Comparison of ENCODE assay signal across 8 mouse cellular contexts in the genomic region with DNA sequence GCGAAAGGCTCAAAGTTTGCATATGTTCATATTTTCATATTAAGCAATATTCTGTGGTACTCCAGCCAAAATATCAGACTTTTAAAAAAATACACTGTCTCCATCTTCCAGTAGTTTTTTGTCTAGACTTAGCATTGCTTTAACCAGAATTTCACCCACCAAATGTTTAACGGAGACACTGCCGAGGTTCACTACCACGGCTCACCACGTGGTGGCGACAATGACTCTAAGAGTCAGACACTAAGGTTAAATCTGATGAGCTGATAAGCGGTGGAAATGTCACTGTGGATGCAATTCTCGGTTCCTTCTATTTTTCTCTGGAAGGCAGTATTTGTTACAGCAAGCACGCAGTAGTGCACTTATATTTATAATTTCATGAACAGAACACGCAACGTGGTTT.
DNase-seq lines count a peak whose midpoint lies in the region; ATAC-seq and TF ChIP-seq lines count a peak whose summit lies in the region.

No protein-coding gene starts in this region.

- DNase-seq in midbrain, embryonic 10.5 days (ENCODE audit: low spot score) = peak; percentile 65
- peak; percentile 17 for DNase-seq in c-Kit-positive CD71-positive TER-119-negative erythroid progenitor cells, embryonic 14.5 days (ENCODE audit: low read depth)
- DNase-seq in kidney, postnatal 0 days (ENCODE audit: low spot score) = peak; percentile 70
- no peak for DNase-seq in liver, embryonic 14.5 days (ENCODE audit: low read depth in 3 of 3, low spot score in 3 of 3)
- DNase-seq in retina, postnatal 1 day = peak; percentile 75
- peak; percentile 91 for DNase-seq in thymus, postnatal 4 days

- no peaks in the 10 kb centered on the region for H3K4me1 ChIP-seq in midbrain, embryonic 10.5 days
- no peaks in the 10 kb centered on the region for H3K4me1 ChIP-seq in midbrain, embryonic 15.5 days
- H3K4me1 ChIP-seq in forebrain, embryonic 15.5 days = no peaks in the 10 kb centered on the region
- no peaks in the 10 kb centered on the region for H3K4me1 ChIP-seq in kidney, postnatal 0 days (replicated peaks; ENCODE audit: insufficient read depth, low read length)
- H3K4me1 ChIP-seq in liver, embryonic 14.5 days (replicated peaks; ENCODE audit: control insufficient read depth in 2 of 2, insufficient read depth in 2 of 2, low read length in 1 of 2) = no peaks in the 10 kb centered on the region

- H3K4me2 ChIP-seq in midbrain, embryonic 15.5 days = no peak overlapping the region
- no peak overlapping the region for H3K4me2 ChIP-seq in forebrain, embryonic 15.5 days (replicated peaks)
- no peak overlapping the region for H3K4me2 ChIP-seq in kidney, postnatal 0 days (ENCODE audit: low read length)
- no peak overlapping the region for H3K4me2 ChIP-seq in liver, embryonic 14.5 days (ENCODE audit: low read depth)

- H3K9ac ChIP-seq in midbrain, embryonic 15.5 days = no peak overlapping the region
- H3K9ac ChIP-seq in forebrain, embryonic 15.5 days (replicated peaks) = no peak overlapping the region
- H3K9ac ChIP-seq in kidney, postnatal 0 days (ENCODE audit: low read depth, low read length) = no peak overlapping the region
- H3K9ac ChIP-seq in liver, embryonic 14.5 days (replicated peaks) = no peak overlapping the region

- no peak for TF ChIP-seq EP300 in liver, embryonic 14.5 days (IDR thresholded peaks at IDR 0.05; ENCODE audit: low read depth)

- H3K27ac ChIP-seq in midbrain, embryonic 10.5 days (replicated peaks) = no peak overlapping the region
- no peak overlapping the region for H3K27ac ChIP-seq in midbrain, embryonic 15.5 days
- H3K27ac ChIP-seq in forebrain, embryonic 15.5 days (replicated peaks) = no peak overlapping the region
- H3K27ac ChIP-seq in kidney, postnatal 0 days = no peak overlapping the region
- H3K27ac ChIP-seq in liver, embryonic 14.5 days = no peak overlapping the region

- ATAC-seq in midbrain, embryonic 15.5 days (replicated peaks) = no peak
- peak; percentile 47 for ATAC-seq in forebrain, embryonic 15.5 days (replicated peaks)
- ATAC-seq in kidney, postnatal 0 days (replicated peaks; ENCODE audit: low FRiP score, low read depth) = no peak
- no peak for ATAC-seq in liver, embryonic 14.5 days (ENCODE audit: insufficient read depth)

- H3K9me3 ChIP-seq in midbrain, embryonic 10.5 days (replicated peaks) = no peaks in the 10 kb centered on the region
- H3K9me3 ChIP-seq in midbrain, embryonic 15.5 days = no peaks in the 10 kb centered on the region
- no peaks in the 10 kb centered on the region for H3K9me3 ChIP-seq in forebrain, embryonic 15.5 days
- no peaks in the 10 kb centered on the region for H3K9me3 ChIP-seq in kidney, postnatal 0 days (replicated peaks; ENCODE audit: low read length)
- H3K9me3 ChIP-seq in liver, embryonic 14.5 days (ENCODE audit: control insufficient read depth, low read length) = no peaks in the 10 kb centered on the region

- WGBS in midbrain, embryonic 10.5 days = 29% methylated on average over 11 of the region's 11 CpGs
- WGBS in midbrain, embryonic 15.5 days = 26% methylated on average over 11 of the region's 11 CpGs
- 23% methylated on average over 11 of the region's 11 CpGs for WGBS in forebrain, embryonic 15.5 days
- WGBS in kidney, postnatal 0 days = 28% methylated on average over 11 of the region's 11 CpGs
- 24% methylated on average over 11 of the region's 11 CpGs for WGBS in liver, embryonic 14.5 days (ENCODE audit: insufficient replicate concordance)

- H3K27me3 ChIP-seq in midbrain, embryonic 10.5 days (ENCODE audit: low read depth, poor library complexity, severe bottlenecking) = no peaks in the 10 kb centered on the region
- no peaks in the 10 kb centered on the region for H3K27me3 ChIP-seq in midbrain, embryonic 15.5 days (replicated peaks)
- H3K27me3 ChIP-seq in forebrain, embryonic 15.5 days = no peaks in the 10 kb centered on the region
- H3K27me3 ChIP-seq in kidney, postnatal 0 days (ENCODE audit: insufficient read depth, low read length) = no peaks in the 10 kb centered on the region
- H3K27me3 ChIP-seq in liver, embryonic 14.5 days (ENCODE audit: control insufficient read depth, insufficient read depth, low read length) = no peaks in the 10 kb centered on the region

- H3K4me3 ChIP-seq in midbrain, embryonic 10.5 days = no peak overlapping the region
- H3K4me3 ChIP-seq in midbrain, embryonic 15.5 days = no peak overlapping the region
- no peak overlapping the region for H3K4me3 ChIP-seq in forebrain, embryonic 15.5 days
- H3K4me3 ChIP-seq in kidney, postnatal 0 days (replicated peaks; ENCODE audit: low read depth, low read length) = no peak overlapping the region
- H3K4me3 ChIP-seq in liver, embryonic 14.5 days (ENCODE audit: insufficient read depth in 1 of 2, low read depth in 2 of 2, low read length in 2 of 2) = no peak overlapping the region

- H3K36me3 ChIP-seq in midbrain, embryonic 10.5 days = no peaks in the 10 kb centered on the region
- H3K36me3 ChIP-seq in midbrain, embryonic 15.5 days (replicated peaks) = no peaks in the 10 kb centered on the region
- H3K36me3 ChIP-seq in forebrain, embryonic 15.5 days = no peaks in the 10 kb centered on the region
- H3K36me3 ChIP-seq in kidney, postnatal 0 days (ENCODE audit: insufficient read depth, low read length) = no peaks in the 10 kb centered on the region
- no peaks in the 10 kb centered on the region for H3K36me3 ChIP-seq in liver, embryonic 14.5 days (replicated peaks; ENCODE audit: control insufficient read depth, insufficient read depth, low read depth)

- peak; percentile 85 for TF ChIP-seq CTCF in kidney, postnatal 0 days (IDR thresholded peaks at IDR 0.05; ENCODE audit: low read depth)
- TF ChIP-seq CTCF in liver, embryonic 14.5 days (IDR thresholded peaks at IDR 0.05; ENCODE audit: low read depth) = peak; percentile 56

Comparison
In these comparisons a context has a peak if more than half of its experiments do, and no peak if none do; other contexts are left out.
1. DNase-seq: peak in midbrain, embryonic 10.5 days (single experiment), c-Kit-positive CD71-positive TER-119-negative erythroid progenitor cells, embryonic 14.5 days (single experiment), kidney, postnatal 0 days (single experiment), retina, postnatal 1 day (single experiment) and thymus, postnatal 4 days (single experiment); none in liver, embryonic 14.5 days (0 of 3).